Mouse (Mus musculus): Measurements from ENCODE around the gene Atp6v1g1.

Gene Atp6v1g1

GRCm38 (mm10) chr4:63544494-63545230, at the start of gene Atp6v1g1:
TSS of gene Atp6v1g1 (plus strand) at chr4:63544772.
- DNase-seq (ENCODE audit: low spot score), result peak; percentile 97

GRCm38 (mm10) chr4:63494967-63495914, 49.3 kb upstream of the Atp6v1g1 start:
- DNase-seq (ENCODE audit: low spot score), result peak; percentile 35

- DNase-seq (ENCODE audit: low spot score), result peak; percentile 56
Measured at GRCm38 (mm10) chr4:63495915-63496278, 48.7 kb upstream of the Atp6v1g1 start, which contains the start of gene Whrn. TSS of gene Whrn (minus strand) at chr4:63495991.

GRCm38 (mm10) chr4:63496312-63496711, 48.3 kb upstream of the Atp6v1g1 start:
- no peak for DNase-seq (ENCODE audit: low spot score)

- DNase-seq (ENCODE audit: low spot score), result no peak
Measured at GRCm38 (mm10) chr4:63498346-63498745, 46.2 kb upstream of the Atp6v1g1 start.

- no peak for DNase-seq (ENCODE audit: low spot score)
Measured at GRCm38 (mm10) chr4:63501050-63501449, 43.5 kb upstream of the Atp6v1g1 start.

GRCm38 (mm10) chr4:63503949-63504348, 40.6 kb upstream of the Atp6v1g1 start:
- DNase-seq (ENCODE audit: low spot score), result no peak

- no peak for DNase-seq (ENCODE audit: low spot score)
Measured at GRCm38 (mm10) chr4:63507478-63507877, 37.1 kb upstream of the Atp6v1g1 start.

GRCm38 (mm10) chr4:63508232-63508631, 36.3 kb upstream of the Atp6v1g1 start:
- DNase-seq (ENCODE audit: low spot score), result peak; percentile 84

GRCm38 (mm10) chr4:63512921-63513320, 31.7 kb upstream of the Atp6v1g1 start:
- no peak for DNase-seq (ENCODE audit: low spot score)

GRCm38 (mm10) chr4:63514454-63514984, 30.1 kb upstream of the Atp6v1g1 start:
- no peak for DNase-seq (ENCODE audit: low spot score)

GRCm38 (mm10) chr4:63515021-63515420, 29.6 kb upstream of the Atp6v1g1 start:
- no peak for DNase-seq (ENCODE audit: low spot score)

GRCm38 (mm10) chr4:63521813-63522419, 22.7 kb upstream of the Atp6v1g1 start:
- DNase-seq (ENCODE audit: low spot score), result no peak

GRCm38 (mm10) chr4:63525514-63525913, 19.1 kb upstream of the Atp6v1g1 start:
- DNase-seq (ENCODE audit: low spot score), result no peak

GRCm38 (mm10) chr4:63528946-63529345, 15.6 kb upstream of the Atp6v1g1 start:
- DNase-seq (ENCODE audit: low spot score), result peak; percentile 70

- no peak for DNase-seq (ENCODE audit: low spot score)
Measured at GRCm38 (mm10) chr4:63530409-63530808, 14.2 kb upstream of the Atp6v1g1 start.

GRCm38 (mm10) chr4:63537602-63538001, 7.0 kb upstream of the Atp6v1g1 start:
- DNase-seq (ENCODE audit: low spot score), result no peak

GRCm38 (mm10) chr4:63542209-63542608, 2.4 kb upstream of the Atp6v1g1 start:
- no peak for DNase-seq (ENCODE audit: low spot score)

GRCm38 (mm10) chr4:63543746-63544493, 652 bp upstream of the Atp6v1g1 start:
- DNase-seq (ENCODE audit: low spot score), result no peak

GRCm38 (mm10) chr4:63545231-63545958, 823 bp downstream of the Atp6v1g1 start:
- no peak for DNase-seq (ENCODE audit: low spot score)
